Mouse (Mus musculus): ENCODE results near the gene Snrnp25. TPM values are rescaled to one million over a fixed set of nuclear protein-coding genes. Genes with fewer than 3 reads are reported as not detected.

The Snrnp25 gene
- polyA plus RNA-seq, 1 experiment from 2014 or later, result 40.4 TPM

DNA sequence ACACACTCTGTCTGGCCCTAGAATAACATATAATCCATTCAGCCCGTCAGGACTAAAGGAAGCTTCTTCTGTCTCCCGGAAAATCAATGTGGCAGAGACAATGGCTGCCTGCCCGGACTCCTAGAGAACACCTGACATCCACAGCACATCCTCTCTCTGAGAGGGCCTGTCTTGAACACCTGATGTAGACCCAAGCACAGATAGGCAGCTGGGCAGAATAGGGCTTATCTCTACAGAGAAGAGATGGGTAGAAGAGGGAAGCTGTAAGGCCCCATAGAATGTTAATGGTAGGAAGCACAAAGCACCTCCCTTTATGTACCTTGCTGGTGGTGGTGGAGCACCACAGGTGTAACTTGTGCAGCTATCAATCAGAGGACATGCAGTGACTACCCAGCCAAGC lies 37.0 kb downstream of the Snrnp25 start:
- no peak overlapping the region; the same call in 1 of the 2 replicates for H3K9ac ChIP-seq
- H3K36me3 ChIP-seq (replicated peaks), result peaks cover 22% of the 10 kb centered on the region
- 75% methylated on average over 3 of the region's 3 CpGs for WGBS
- ATAC-seq (replicated peaks), result no peak
- no peaks in the 10 kb centered on the region for H3K27me3 ChIP-seq (replicated peaks)
- H3K4me1 ChIP-seq, result peaks cover 1% of the 10 kb centered on the region
- H3K9me3 ChIP-seq, result no peaks in the 10 kb centered on the region
- no peak overlapping the region for H3K4me3 ChIP-seq
- H3K4me2 ChIP-seq, result no peak overlapping the region
- no peak overlapping the region for H3K27ac ChIP-seq

DNA sequence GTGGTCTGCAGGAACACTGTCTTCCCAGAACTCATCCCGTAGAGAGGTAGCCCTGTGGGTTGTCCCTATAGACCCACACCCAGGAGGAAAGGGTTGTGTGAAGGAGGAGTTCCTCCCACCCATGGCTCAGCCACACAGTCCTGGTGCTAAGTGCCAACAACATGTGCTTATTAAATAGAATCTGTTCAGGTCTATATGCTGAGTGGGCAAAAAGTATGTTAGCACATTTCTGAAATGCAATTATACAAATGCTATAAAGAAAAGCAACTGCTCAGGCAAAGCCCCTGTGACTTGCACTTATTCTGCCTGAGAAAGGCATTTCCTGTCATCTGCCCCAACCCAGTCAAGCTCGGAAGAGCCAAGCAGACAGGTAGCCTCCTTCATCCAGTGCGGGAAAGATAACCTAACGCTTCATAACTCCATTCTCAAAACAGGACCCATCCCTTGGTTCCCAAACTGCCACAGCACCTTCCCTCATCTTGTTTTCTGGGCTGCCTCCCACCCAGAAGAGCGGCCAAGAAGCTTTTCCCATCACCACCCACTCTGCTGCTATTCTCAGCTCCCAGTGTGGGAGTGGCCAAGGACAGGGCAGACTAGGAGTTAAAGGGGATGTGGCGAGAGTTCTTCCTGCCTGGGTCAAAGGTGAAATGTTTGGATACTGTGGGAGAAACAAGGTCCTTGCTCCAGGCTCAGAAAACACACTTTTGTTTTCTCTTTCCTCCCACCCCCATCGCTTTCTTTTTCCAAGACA lies 38.2 kb downstream of the Snrnp25 start:
- H3K27me3 ChIP-seq (replicated peaks), result no peaks in the 10 kb centered on the region
- H3K27ac ChIP-seq, result no peak overlapping the region
- WGBS, result 76% methylated on average over 7 of the region's 7 CpGs
- H3K4me1 ChIP-seq, result no peaks in the 10 kb centered on the region
- peaks cover 29% of the 10 kb centered on the region for H3K36me3 ChIP-seq (replicated peaks)
- H3K9ac ChIP-seq, result no peak overlapping the region
- no peaks in the 10 kb centered on the region for H3K9me3 ChIP-seq
- ATAC-seq (replicated peaks), result no peak
- H3K4me2 ChIP-seq, result no peak overlapping the region
- H3K4me3 ChIP-seq, result no peak overlapping the region

- Histone ChIP-seq H3K27ac (no peak overlapping the region), H3K9ac (no peak overlapping the region), H3K4me1 (no peaks in the 10 kb centered on the region), H3K4me2 (no peak overlapping the region), H3K9me3 (no peaks in the 10 kb centered on the region), H3K36me3 (replicated peaks) (peaks cover 26% of the 10 kb centered on the region), H3K4me3 (no peak overlapping the region), H3K27me3 (replicated peaks) (no peaks in the 10 kb centered on the region)
- no peak for ATAC-seq (replicated peaks)
- 84% methylated on average over 3 of the region's 3 CpGs for WGBS
These were observed 38.8 kb downstream of the Snrnp25 start for GRCm38 (mm10) chr11:32244064-32244463.

GRCm38 (mm10) chr11:32244617-32245016 lies 39.4 kb downstream of the Snrnp25 start:
- Histone ChIP-seq H3K27ac (no peak overlapping the region), H3K9me3 (no peaks in the 10 kb centered on the region), H3K4me3 (no peak overlapping the region), H3K27me3 (replicated peaks) (no peaks in the 10 kb centered on the region), H3K36me3 (replicated peaks) (peaks cover 23% of the 10 kb centered on the region; the same call in 1 of the 2 replicates), H3K9ac (no peak overlapping the region), H3K4me2 (no peak overlapping the region), H3K4me1 (no peaks in the 10 kb centered on the region)
- ATAC-seq (replicated peaks), result no peak
- WGBS, result 89% methylated on average over 1 of the region's 1 CpGs

DNA sequence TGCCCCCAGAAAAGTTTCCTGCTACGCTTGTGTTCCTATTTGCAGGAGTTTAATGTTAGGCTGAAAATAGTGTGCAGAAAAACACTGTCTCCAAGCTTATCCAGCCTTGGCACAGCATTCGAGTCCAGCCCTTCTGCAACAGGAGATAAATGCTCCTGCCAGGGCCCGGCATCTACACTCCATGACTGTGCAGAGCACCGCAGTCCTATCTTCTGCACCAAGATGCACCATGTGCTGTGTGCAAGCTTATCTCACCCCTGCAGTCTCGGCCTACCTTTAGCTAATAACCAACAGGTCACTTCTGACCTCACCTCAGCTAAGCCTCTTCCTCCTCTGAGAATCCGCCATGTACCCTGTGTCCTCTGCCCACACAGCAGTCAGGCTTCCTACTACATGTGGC lies 40.4 kb downstream of the Snrnp25 start:
- no peak overlapping the region for H3K4me3 ChIP-seq
- no peaks in the 10 kb centered on the region for H3K27me3 ChIP-seq (replicated peaks)
- no peaks in the 10 kb centered on the region for H3K4me1 ChIP-seq
- no peak for ATAC-seq (replicated peaks)
- no peak overlapping the region for H3K4me2 ChIP-seq
- no peak overlapping the region for H3K27ac ChIP-seq
- H3K9me3 ChIP-seq, result no peaks in the 10 kb centered on the region
- WGBS, result 96% methylated on average over 6 of the region's 6 CpGs
- H3K9ac ChIP-seq, result no peak overlapping the region
- H3K36me3 ChIP-seq (replicated peaks), result peaks cover 20% of the 10 kb centered on the region; the same call in 1 of the 2 replicates

- peaks cover 23% of the 10 kb centered on the region; the same call in 1 of the 2 replicates for H3K36me3 ChIP-seq (replicated peaks)
These were observed 41.9 kb downstream of the Snrnp25 start for GRCm38 (mm10) chr11:32247068-32247467.

DNA sequence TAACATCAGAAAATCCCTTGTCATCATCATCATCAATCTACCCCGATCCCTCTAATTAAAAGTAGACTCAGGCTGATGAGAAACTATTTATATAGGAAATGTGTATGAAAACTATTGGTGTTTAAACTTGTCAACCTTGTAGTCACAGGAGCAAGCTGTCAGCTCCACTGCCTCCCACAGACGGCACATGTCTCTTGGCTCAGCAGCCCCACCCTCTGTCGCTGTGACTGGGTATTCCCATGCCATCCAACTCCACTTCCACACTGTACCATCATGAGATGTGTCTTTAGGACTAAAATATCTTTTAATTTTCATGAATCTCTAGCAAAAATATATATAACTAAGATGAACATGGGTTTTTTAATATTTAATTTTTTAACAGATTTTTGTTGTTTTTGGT lies 43.1 kb downstream of the Snrnp25 start:
- H3K36me3 ChIP-seq (replicated peaks), result peaks cover 23% of the 10 kb centered on the region; the same call in 1 of the 2 replicates
- ATAC-seq (replicated peaks), result no peak
- H3K27ac ChIP-seq, result no peak overlapping the region
- H3K9ac ChIP-seq, result no peak overlapping the region
- no peak overlapping the region for H3K4me3 ChIP-seq
- 84% methylated on average over 3 of the region's 3 CpGs for WGBS
- H3K27me3 ChIP-seq (replicated peaks), result no peaks in the 10 kb centered on the region
- no peaks in the 10 kb centered on the region for H3K9me3 ChIP-seq
- no peaks in the 10 kb centered on the region for H3K4me1 ChIP-seq
- no peak overlapping the region for H3K4me2 ChIP-seq

More at GRCm38 (mm10) chr11:32247068-32247467, 41.9 kb downstream of the Snrnp25 start:
- Histone ChIP-seq H3K27me3 (replicated peaks) (no peaks in the 10 kb centered on the region), H3K27ac (no peak overlapping the region), H3K9ac (no peak overlapping the region), H3K4me1 (no peaks in the 10 kb centered on the region), H3K9me3 (no peaks in the 10 kb centered on the region), H3K4me3 (no peak overlapping the region), H3K4me2 (no peak overlapping the region)
- no peak for ATAC-seq (replicated peaks)

GRCm38 (mm10) chr11:32250880-32251763 lies 45.9 kb downstream of the Snrnp25 start:
- H3K27me3 ChIP-seq (replicated peaks), result no peaks in the 10 kb centered on the region
- 86% methylated on average over 8 of the region's 8 CpGs for WGBS
- ATAC-seq (replicated peaks), result no peak
- no peak overlapping the region for H3K4me3 ChIP-seq
- no peaks in the 10 kb centered on the region for H3K4me1 ChIP-seq
- H3K9me3 ChIP-seq, result no peaks in the 10 kb centered on the region
- no peak overlapping the region for H3K4me2 ChIP-seq
- H3K27ac ChIP-seq, result no peak overlapping the region
- H3K9ac ChIP-seq, result no peak overlapping the region
- peaks cover 13% of the 10 kb centered on the region; the same call in 1 of the 2 replicates for H3K36me3 ChIP-seq (replicated peaks)

DNA sequence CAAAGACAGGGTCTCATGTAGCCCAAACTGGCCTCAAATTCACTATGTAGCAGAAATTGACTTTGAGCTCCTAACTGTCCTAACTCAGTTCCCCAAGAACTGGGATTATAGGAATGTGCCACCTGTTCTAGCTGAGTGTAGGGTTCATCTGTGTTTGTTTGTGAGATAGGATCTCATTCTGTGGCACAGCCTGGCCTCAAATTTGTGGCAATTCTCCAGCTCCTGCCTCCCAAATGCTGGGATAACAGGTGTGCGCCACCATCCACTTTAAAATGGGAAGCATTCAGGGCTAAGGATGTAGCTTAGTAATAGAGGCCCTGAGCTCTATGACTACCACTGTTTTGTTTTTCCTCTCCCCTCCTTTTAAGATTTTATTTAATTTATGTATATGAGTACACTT lies 47.9 kb downstream of the Snrnp25 start:
- Histone ChIP-seq H3K9ac (no peak overlapping the region), H3K36me3 (replicated peaks) (peaks cover 3% of the 10 kb centered on the region; the same call in 1 of the 2 replicates)
- 92% methylated on average over 1 of the region's 1 CpGs for WGBS

GRCm38 (mm10) chr11:32256146-32256545 lies 50.9 kb downstream of the Snrnp25 start:
- Histone ChIP-seq H3K4me1 (no peaks in the 10 kb centered on the region), H3K4me2 (no peak overlapping the region), H3K36me3 (replicated peaks) (no peaks in the 10 kb centered on the region; the same call in 1 of the 2 replicates), H3K9ac (no peak overlapping the region), H3K27ac (no peak overlapping the region), H3K4me3 (no peak overlapping the region), H3K27me3 (replicated peaks) (no peaks in the 10 kb centered on the region), H3K9me3 (no peaks in the 10 kb centered on the region)
- 95% methylated on average over 1 of the region's 1 CpGs for WGBS
- ATAC-seq (replicated peaks), result no peak

More for the DNA sequence above, 47.9 kb downstream of the Snrnp25 start:
- H3K4me3 ChIP-seq, result no peak overlapping the region
- H3K9me3 ChIP-seq, result no peaks in the 10 kb centered on the region
- H3K27me3 ChIP-seq (replicated peaks), result no peaks in the 10 kb centered on the region
- no peak for ATAC-seq (replicated peaks)
- H3K27ac ChIP-seq, result no peak overlapping the region
- no peaks in the 10 kb centered on the region for H3K4me1 ChIP-seq
- no peak overlapping the region for H3K4me2 ChIP-seq

DNA sequence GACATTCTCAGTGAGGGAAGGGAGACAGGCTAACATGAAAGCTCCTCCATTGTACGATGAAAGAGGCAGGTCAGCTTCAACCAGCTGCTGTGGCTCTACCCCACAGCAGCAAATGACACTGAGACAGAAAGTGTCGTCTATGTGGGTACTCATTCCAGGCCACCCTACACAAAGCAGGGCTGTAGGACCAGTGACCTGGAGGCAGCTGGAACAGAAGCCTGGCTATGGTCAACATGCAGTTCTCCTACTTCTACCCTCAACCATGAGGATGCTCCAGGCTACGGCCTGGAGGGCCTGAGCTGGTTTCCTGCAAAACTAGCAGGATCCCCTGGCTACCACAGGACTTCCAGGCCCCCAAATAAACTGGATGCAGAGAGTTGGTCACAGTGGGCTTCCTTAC lies 51.4 kb downstream of the Snrnp25 start:
- Histone ChIP-seq H3K4me2 (no peak overlapping the region), H3K27ac (no peak overlapping the region), H3K9me3 (no peaks in the 10 kb centered on the region), H3K4me3 (no peak overlapping the region), H3K27me3 (replicated peaks) (no peaks in the 10 kb centered on the region), H3K36me3 (replicated peaks) (no peaks in the 10 kb centered on the region; the same call in 1 of the 2 replicates), H3K4me1 (no peaks in the 10 kb centered on the region), H3K9ac (no peak overlapping the region)
- no peak for ATAC-seq (replicated peaks)
- WGBS, result 93% methylated on average over 3 of the region's 3 CpGs

Measured in midbrain, embryonic 15.5 days (tissue).